ENCODE assay signal across 9 mouse cellular contexts in genomic region chr8:95142985-95143804, GRCm38 (mm10). TPM values are rescaled to one million over a fixed set of nuclear protein-coding genes. Genes with fewer than 3 reads are reported as not detected.
DNase-seq lines count a peak whose midpoint lies in the region; ATAC-seq and TF ChIP-seq lines count a peak whose summit lies in the region.
"Had no signal": no experiment of that assay in that cellular context is flagged by ENCODE, and none has a peak within 500 bp of the region (broad histone marks: within the 10 kb centered on the region; RNA-seq: fewer than 3 reads in every experiment).

No protein-coding gene starts in this region.

- peak overlapping the region; percentile 56 to 75 for H3K27ac ChIP-seq in heart, embryonic 14.5 days (replicated peaks in 1 of 2; ENCODE audit: control insufficient read depth in 1 of 2, insufficient read depth in 1 of 2, low read depth in 2 of 2, low read length in 2 of 2)
- H3K27ac ChIP-seq in lung, embryonic 14.5 days (ENCODE audit: low read depth): peak overlapping the region; percentile 82

- DNase-seq in gastrocnemius, postnatal 10 days: peak; percentile 24
- DNase-seq in gastrocnemius, postnatal 25 days: no peak
- peak; percentile 25 to 49 for DNase-seq in cerebellum, postnatal 25 days
- DNase-seq in kidney, postnatal 25 days: peak; percentile 64 to 80
- DNase-seq in lung, embryonic 14.5 days: peak; percentile 52
- DNase-seq in right cerebral cortex, adult 2 months (ENCODE audit: low spot score in 2 of 2): peak; percentile 31 to 55
- no peak for DNase-seq in gastrocnemius, adult 8-10 months (ENCODE audit: low spot score in 2 of 2)

- H3K36me3 ChIP-seq in heart, embryonic 14.5 days (ENCODE audit: control insufficient read depth, insufficient read depth, low read length): no peaks in the 10 kb centered on the region
- no peaks in the 10 kb centered on the region for H3K36me3 ChIP-seq in lung, embryonic 14.5 days (ENCODE audit: insufficient read depth)
- H3K36me3 ChIP-seq: G1E had no signal

- no peaks in the 10 kb centered on the region for H3K9me3 ChIP-seq in heart, embryonic 14.5 days (ENCODE audit: control insufficient read depth, low read length)
- no peaks in the 10 kb centered on the region for H3K9me3 ChIP-seq in lung, embryonic 14.5 days (ENCODE audit: low read depth, low read length)
- H3K9me3 ChIP-seq: G1E had no signal

- H3K9ac ChIP-seq in heart, embryonic 14.5 days (ENCODE audit: low read length): peak overlapping the region; percentile 89
- H3K9ac ChIP-seq in lung, embryonic 14.5 days: peak overlapping the region; percentile 6; the same call in 1 of the 2 replicates

- ATAC-seq in heart, embryonic 14.5 days (ENCODE audit: insufficient number of reproducible peaks, insufficient read depth, low FRiP score, low read depth): no peak
- peak; percentile 25; the same call in 1 of the 2 replicates for ATAC-seq in lung, embryonic 14.5 days (ENCODE audit: insufficient read depth)

- peak overlapping the region in 1 of 2 experiments; percentile 78; a peak in 2 of 4 replicates for H3K4me3 ChIP-seq in heart, embryonic 14.5 days (ENCODE audit: control insufficient read depth in 1 of 2, insufficient read depth in 1 of 2, low read depth in 1 of 2, low read length in 2 of 2)
- H3K4me3 ChIP-seq in lung, embryonic 14.5 days (ENCODE audit: low read depth, low read length): peak overlapping the region; percentile 68; the same call in 1 of the 2 replicates

- 25% methylated on average over 17 of the region's 17 CpGs for WGBS in heart, embryonic 14.5 days
- 17% methylated on average over 17 of the region's 17 CpGs for WGBS in lung, embryonic 14.5 days

- H3K4me1 ChIP-seq in heart, embryonic 14.5 days (ENCODE audit: control insufficient read depth in 2 of 2, insufficient read depth in 2 of 2, low read length in 2 of 2): peaks cover 27 to 42% of the 10 kb centered on the region in 2 experiments
- H3K4me1 ChIP-seq in lung, embryonic 14.5 days (ENCODE audit: insufficient read depth): peaks cover 16% of the 10 kb centered on the region

- TF ChIP-seq CTCF in lung, embryonic 14.5 days (IDR thresholded peaks at IDR 0.05; ENCODE audit: low read depth): no peak

- H3K4me2 ChIP-seq in heart, embryonic 14.5 days (ENCODE audit: low read length): peak overlapping the region; percentile 97
- peak overlapping the region; percentile 92 for H3K4me2 ChIP-seq in lung, embryonic 14.5 days

- H3K27me3 ChIP-seq in heart, embryonic 14.5 days (ENCODE audit: control insufficient read depth, insufficient read depth, low read length): no peaks in the 10 kb centered on the region
- H3K27me3 ChIP-seq in lung, embryonic 14.5 days (ENCODE audit: insufficient read depth, low read length): no peaks in the 10 kb centered on the region

RNA-seq across cellular contexts. Expression of gene Kifc3, which starts 59.4 kb away (rescaled TPM):
- 10 to 100 TPM; 20.8 to 22.8 TPM for total RNA-seq in gastrocnemius, postnatal 10 days (2021)
- 10 to 100 TPM in 1 of 2 experiments, 1 to 10 TPM in 1; 7.8 to 10.6 TPM for total RNA-seq in gastrocnemius, postnatal 25 days (2021)
- polyA plus RNA-seq in heart, embryonic 14.5 days (2014; fragmentation: Nextera tagmentation; extraction: Ambion mirVana): 8.7 and 9.3 TPM in 2 replicates
- polyA plus RNA-seq in lung, embryonic 14.5 days (2014; fragmentation: Nextera tagmentation; extraction: Ambion mirVana): 17.3 and 20.7 TPM in 2 replicates
- total RNA-seq in gastrocnemius, adult 8-10 months (2022): 10 to 100 TPM in 1 of 4 experiments, 1 to 10 TPM in 3; 6.0 to 11.3 (median 8.5) TPM
- polyA plus RNA-seq: G1E had no signal

Comparison
In these comparisons a context has a peak if more than half of its experiments do, and no peak if none do; other contexts are left out.
1. DNase-seq: peak in gastrocnemius, postnatal 10 days (single experiment), cerebellum, postnatal 25 days (2 of 2), kidney, postnatal 25 days (2 of 2), lung, embryonic 14.5 days (single experiment) and right cerebral cortex, adult 2 months (2 of 2); none in gastrocnemius, postnatal 25 days (single experiment) and gastrocnemius, adult 8-10 months (0 of 2).